Mouse (Mus musculus): Measurements from ENCODE around the gene C2cd5.

- TF ChIP-seq NANOG (IDR thresholded peaks at IDR 0.05; ENCODE audit: borderline replicate concordance, low read length) (no peak), CTCF (conservative IDR thresholded peaks at IDR 0.05; ENCODE audit: low read length) (no peak), POU5F1 (IDR thresholded peaks at IDR 0.05; ENCODE audit: borderline replicate concordance, low read length) (no peak)
Observed at GRCm38 (mm10) chr6:143136688-143137087, 36.7 kb upstream of the C2cd5 start.
